Mouse (Mus musculus) B cell, adult 2 months (primary cell): ENCODE results near the gene Sstr4.

ENCODE experiments used
- DNase-seq, 2 experiments: peaks; one replicate each; pipeline ENCODE4 v3.0.0; 2022

Gene Sstr4

DNA sequence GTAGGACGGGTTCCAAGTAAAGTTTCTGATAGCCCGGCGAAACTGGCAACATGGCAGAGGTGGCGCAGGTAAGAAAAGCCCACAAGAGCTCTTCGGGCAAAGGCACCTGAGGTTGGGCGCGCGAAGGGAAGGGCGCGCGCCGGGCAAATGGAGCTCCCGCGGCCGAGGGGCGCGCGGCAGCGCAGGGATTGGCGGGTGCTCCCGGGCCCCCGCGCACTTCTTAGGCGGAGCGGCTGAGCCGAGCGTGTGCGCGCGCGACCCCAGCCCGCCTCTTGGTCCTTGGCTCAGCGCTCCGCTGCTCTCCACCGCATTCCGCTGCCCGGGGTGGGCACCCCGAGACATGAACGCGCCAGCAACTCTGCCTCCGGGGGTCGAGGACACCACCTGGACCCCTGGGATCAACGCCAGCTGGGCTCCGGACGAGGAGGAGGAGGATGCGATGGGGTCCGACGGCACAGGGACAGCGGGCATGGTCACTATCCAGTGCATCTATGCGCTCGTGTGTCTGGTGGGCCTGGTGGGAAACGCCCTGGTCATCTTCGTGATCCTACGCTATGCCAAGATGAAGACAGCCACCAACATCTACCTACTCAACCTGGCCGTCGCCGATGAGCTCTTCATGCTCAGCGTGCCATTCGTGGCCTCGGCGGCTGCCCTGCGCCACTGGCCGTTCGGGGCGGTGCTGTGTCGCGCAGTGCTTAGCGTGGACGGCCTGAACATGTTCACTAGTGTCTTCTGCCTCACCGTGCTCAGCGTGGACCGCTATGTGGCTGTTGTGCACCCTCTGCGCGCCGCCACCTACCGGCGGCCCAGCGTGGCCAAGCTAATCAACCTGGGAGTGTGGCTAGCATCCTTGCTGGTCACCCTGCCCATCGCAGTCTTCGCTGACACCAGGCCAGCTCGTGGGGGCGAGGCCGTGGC, at the start of gene Sstr4:
TSS of gene Sstr4 (plus strand) at position 214 of the 921 bp plus-strand sequence.
- DNase-seq: peak; percentile 61 to 65

DNA sequence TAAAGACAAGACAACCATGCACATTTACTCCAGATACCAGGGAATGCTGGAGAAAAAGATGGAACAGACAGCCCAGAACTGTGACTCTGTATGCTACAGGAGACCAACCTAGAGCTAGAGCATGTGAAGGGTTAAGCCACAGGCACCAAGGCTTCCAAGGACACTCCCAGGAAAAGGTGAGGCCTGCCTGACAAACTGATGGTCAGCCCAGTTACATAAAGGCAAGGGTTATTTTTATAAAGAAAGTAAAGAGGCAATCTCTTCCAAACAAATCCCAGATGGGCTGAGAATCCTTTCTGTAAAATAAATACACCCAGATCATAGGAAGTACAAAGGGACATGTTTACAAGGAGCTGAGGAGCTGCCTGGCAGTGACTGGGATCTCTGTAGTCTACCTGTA, 49.8 kb upstream of the Sstr4 start:
- DNase-seq: no peak

DNA sequence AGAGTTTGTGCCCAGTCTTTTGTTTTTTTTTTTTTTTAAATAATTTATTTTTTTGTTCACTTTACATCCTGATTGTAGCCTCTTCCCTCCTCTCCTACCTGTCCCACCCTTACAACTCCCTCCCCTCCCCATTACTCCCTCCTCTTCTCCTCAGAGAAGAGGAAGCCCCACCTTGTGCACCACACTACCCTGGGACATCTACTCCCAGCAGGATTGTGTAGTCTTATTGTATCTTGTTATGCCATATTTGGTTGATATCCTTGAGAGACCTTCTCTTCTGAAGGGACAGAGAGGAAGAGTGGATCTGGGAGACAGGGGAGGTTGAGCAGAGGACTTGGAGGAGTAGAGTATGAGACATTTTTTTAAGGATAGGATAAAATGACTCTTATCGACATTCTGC, 48.2 kb upstream of the Sstr4 start:
- DNase-seq: no peak

DNA sequence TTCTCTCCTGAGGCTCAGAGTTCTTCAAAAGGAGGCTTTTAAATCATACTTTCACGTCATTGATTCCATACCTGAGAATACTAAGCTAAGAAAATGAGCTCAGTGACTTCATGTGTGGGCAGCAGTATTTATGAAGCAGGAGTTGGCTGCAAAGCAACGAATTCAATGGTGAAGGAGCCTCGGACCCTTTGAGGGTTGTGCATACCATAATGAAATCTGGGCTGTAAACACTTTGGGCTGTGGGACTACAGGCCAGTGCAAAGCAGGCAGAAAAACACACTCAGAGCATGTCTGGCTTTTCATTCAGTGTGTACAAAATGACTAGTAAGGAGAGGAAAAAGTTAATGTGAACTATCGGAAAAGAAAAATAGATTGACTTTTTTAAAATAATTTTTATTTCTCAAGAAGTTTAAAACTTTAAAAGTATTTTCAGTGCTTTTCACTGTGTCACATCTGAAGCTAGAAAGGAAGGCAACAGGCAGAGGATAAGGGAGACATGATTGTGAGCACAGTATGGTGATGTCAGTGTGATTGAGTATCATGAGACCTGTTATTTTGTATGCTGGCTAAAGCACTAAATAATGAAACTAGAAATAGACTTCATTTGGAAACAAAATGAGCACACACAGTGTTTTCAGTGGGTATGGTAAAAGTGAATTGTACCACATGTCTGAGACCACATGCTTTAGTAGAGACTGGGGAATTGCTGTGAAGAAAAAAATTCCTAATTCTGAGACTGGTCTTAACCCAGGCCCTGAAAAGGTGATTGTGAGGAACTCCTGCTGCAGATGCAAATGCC, 45.4 kb upstream of the Sstr4 start:
- no peak for DNase-seq

DNA sequence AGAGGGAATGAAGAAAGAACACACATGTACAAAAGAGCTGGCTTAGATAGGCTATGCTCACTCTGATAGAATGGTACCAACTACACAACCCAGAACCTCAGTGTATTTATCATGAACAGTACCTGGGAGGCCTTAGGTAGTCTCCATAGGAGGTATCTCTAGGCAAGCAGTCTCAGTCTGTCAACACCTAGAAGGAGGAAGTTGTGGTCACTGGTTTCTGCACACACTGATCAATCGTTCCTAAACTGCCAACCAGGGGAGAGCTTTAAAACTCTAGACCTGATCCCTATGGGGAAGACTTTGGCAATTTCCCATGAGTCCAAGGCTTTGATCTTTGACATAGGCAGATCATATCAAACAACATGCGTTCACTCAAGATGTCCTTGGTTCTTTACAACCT, 44.7 kb upstream of the Sstr4 start:
- DNase-seq: no peak

DNA sequence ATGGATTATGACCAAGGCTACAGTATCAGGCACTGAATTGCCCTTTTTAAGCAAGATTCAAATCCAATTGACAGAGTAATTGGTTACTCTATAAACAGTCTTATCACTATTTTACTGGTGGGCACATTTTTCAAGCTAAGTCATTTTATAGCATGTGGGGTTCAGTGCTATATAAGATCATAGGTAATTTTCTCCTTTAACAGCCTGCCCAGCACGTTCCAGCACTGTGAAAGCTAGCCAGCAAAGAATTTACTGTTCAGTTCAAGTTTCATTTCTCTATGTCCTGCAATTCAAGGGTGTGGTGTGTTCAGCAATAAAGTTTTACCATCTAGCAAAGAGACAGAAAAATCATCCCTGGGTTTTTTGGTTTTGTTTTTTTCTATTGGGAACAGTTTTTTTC, 42.5 kb upstream of the Sstr4 start:
- no peak for DNase-seq

DNA sequence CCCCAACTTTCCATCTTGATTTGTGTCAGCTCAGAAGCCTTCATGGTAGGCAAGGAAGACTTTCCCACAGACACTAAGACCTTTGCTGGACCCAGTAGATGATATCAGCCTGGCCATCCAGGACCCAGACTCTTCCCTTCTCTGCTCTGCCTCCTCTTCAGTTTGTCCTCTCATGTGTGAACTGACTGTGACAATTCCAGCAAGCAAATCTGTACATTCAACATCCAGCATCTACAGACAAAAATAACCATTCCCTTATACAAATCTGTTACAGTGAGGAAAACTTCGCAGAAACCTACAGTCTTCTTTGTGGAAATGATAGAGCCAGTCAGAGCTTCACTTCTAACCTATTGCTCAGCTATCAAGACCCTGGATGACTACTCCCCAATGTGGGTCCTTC, 38.0 kb upstream of the Sstr4 start:
- no peak for DNase-seq

DNA sequence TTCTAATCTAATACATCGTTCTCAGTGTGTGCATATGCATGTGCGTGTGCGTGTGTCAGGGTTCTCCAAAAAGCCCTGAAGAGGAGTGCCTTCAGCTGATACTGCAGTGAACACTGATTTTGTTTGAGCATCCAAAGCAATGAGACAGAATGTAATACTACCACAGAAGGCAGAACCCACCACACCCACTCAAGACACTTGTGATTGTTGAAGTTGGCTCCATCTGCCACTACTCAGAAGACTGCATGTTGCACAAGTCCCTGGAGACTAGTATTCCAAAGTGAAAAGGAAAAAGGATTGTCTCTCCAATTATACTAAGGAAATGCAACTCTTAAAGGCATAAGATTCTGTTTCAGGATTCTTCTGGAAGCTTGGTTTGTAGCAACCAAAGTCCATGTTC, 30.6 kb upstream of the Sstr4 start:
- DNase-seq: no peak

DNA sequence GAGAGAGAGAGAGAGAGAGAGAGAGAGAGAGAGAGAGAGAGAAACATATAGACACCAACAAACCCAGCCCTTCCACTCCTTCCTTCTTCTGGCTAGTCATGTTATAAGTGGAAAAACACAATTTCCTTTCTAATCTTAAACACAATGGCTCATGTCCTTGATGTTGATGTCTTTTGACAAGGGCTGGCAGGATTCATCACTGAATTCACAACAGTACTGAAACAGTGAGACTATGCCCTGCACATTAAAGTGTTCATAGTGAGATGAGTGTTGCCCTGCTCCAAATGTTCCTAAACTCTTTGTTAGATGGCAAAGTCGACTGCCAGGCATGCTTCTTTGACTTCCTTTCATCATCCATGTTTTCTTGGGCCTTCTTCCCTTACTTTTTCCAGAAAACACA, 29.9 kb upstream of the Sstr4 start:
- DNase-seq: no peak

DNA sequence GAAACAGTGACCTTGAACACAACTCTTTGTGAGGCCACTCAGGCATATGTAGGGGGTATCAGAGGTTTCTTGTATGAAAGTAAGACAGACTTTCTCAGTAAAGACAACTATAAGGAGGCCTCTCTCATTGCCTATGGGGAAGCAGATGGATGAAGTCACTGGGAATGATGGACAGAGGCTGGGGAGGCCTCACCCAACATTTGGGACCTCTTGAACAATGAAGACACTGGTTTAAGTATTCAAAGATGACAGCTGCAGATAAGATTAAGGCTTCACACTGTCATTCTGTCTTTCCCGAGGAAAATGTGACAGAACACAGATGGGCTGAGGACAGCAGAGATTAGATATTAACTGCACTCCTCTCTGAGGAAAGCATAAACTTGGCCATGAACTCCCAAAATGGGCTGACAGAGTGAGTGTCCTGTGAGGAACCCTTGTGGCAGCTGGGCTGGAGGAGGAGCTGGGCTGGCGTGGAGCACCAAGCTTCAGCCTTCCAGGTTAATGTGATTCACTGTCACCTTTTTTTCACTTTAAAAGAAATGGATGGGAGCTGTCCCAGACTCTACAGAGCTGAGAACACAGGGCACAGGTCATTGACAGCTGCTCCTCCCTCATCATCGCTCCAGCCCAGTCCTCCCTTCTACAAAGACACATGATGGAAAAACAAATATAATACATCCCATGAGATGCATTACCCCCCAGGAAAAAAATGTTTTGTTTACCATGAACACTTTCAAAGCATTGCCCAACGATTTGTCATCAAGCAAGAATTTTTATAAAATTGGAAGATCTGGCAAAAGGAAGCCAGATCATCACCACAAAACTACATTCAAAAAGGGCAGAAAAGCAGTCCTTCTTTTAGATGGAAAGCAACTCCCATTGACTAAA, 23.2 kb upstream of the Sstr4 start:
- DNase-seq: no peak

DNA sequence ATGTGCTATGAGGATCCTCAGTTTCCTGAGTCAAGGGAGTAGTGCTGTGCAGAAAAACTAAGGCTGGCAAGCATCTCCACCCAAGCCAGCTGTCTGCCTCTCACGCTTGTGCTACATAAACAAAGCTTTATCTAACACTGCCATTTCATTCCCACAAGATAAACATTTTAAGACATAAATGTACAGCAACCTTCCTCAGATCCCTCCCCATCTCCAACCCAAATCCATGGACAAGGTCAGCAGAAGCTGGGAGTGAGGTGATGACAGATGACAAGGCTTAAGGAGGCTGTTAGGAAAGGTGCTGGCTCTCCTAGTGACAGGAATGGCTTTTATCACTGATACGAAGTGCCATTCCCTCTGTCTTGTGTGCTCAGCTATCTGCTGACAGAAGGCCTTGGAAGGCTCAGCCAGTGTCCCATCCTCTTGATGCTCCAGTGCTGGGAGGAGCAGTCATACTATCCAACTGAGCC, 21.5 kb upstream of the Sstr4 start:
- DNase-seq: no peak

DNA sequence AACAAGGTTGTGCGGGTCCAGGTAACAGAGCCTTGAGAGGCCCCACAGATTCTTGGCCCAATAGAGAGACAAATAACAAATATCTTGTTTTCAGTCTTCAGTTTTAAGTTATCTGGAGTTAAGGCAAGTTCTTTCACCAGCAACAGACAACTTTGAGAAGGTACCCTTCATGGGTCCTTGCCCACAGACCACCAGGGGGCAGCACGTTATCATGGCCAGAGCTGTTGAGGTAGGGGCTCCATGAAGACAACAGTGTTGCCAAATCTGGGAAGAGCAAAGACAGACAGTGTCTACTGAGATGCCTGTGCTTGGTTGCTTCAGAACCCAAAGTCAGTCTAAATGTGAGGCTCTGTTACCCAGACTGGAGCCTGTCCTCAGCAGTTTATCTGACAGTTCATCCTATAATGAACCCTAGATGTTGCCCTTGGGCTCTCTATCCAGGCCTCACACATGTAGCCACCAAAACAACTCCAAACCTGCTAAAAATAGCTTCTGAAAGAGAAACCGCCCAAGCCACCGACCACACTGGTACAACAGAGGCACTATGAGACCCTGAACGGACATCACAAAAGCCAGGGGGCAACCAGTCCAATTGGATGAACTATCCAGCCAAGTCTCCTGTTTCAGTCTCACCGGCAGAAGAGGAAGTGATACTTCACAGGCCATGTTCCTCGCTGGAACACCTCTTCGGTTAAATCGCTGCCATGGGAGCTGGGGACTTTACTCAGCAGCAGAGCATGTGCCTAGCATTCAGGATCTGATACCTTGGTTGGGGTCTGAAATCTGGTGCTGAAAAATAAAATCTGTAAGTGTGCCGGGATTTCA, 19.6 kb upstream of the Sstr4 start:
- peak; percentile 83 to 84 for DNase-seq

DNA sequence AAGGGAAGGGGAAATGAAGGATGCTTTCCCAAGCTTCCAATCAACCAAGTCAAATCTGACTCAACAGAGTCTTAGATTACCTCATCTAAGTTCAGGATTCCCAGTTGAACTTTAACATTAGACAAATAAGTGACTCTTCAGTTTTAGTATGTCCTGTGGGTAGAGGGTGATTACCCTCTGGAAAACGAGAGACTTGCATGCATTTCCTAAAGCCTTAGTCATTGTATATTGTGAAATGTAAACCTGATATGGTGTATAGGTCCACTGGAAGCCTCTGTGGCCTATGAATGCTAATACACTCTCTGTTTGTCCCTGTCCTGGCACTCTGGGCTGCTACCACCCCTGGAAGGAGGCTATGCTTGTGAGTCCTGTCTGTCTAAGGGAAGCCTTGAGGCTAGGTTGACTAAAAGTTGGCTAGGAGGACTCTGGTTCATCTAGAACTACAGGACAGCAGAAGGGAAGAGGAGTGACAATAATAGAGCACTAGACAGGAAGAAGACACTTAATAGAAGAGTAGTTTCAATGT, 16.3 kb upstream of the Sstr4 start:
- no peak for DNase-seq

DNA sequence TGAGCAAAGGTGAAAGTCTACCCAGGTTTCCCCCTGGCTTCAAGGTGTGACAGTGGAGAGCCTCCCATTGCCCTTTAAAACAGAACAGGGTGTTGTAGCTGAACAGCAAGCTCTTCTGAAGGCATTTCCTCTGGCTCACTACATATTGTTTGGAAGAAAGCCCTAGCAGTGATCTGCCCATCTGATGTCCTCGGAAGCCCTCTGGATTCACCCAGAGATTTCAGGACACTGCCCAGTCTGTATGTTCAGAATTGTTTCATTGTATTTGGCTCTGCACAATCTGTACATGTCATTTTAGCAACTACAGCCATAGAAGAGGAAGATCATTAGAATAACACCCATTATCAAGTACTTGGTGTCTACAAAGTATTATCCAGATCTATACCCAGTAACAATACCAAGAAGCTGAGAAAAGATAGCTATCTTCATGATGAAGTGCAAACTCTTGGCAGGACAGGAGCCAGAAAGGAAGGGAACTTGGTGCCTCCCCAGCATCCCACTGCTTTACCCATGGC, 15.2 kb upstream of the Sstr4 start:
- no peak for DNase-seq

DNA sequence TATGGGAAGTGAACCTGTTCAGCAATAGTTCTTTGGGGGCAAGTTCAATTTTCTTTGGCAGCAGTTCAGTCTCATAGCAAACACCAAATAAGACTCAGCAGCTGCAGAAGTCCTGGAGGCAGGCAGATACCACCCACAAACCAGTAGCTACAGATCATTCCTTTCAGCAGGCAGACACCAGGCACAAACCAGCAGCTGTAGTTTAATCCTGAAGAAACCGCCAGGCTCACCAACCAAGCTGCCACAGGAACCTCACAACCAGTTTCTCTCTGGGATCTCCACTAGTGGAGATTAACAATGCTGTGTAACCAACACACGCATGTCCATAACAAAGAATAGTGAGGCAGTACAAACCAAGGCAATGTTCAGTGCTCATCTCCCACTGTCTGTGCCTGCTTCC, 14.1 kb upstream of the Sstr4 start:
- DNase-seq: no peak

DNA sequence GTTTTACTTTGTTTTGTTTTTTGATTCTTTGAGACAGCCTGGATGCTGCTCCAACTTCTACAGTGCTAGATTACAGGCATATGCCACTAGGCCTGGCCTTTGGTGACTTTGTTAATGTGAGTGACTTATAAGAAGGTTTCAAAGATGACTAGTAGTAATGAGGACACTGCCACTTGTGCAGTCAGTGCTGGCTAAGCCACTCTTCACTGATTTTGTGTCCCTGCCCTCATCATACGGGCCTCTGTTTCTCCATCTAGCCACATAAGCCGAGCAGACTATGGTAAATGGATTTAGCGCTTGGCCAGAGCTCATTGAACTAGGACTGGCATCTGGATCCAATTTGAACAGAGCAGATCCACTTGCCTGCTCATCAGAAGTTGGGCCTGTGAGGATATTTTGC, 8.7 kb upstream of the Sstr4 start:
- no peak for DNase-seq

DNA sequence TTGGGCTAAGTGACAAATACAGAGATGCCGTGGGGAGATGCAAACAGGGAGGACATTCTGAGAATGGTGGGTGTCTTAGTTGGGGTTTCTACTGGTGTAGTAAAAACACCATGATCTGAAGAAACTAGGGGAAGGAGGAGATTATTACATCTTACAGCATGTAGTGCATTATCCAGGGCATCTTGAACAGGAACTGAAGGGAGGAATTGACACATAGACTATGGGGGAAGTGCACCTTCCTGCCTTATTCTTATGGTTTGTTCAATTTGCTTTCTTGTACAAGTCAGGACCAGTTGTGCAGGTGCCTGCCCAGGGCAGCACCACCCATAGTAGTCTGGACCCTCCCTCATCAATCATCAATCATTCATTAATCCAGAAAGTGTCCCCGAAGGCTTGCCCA, 8.2 kb upstream of the Sstr4 start:
- no peak for DNase-seq

DNA sequence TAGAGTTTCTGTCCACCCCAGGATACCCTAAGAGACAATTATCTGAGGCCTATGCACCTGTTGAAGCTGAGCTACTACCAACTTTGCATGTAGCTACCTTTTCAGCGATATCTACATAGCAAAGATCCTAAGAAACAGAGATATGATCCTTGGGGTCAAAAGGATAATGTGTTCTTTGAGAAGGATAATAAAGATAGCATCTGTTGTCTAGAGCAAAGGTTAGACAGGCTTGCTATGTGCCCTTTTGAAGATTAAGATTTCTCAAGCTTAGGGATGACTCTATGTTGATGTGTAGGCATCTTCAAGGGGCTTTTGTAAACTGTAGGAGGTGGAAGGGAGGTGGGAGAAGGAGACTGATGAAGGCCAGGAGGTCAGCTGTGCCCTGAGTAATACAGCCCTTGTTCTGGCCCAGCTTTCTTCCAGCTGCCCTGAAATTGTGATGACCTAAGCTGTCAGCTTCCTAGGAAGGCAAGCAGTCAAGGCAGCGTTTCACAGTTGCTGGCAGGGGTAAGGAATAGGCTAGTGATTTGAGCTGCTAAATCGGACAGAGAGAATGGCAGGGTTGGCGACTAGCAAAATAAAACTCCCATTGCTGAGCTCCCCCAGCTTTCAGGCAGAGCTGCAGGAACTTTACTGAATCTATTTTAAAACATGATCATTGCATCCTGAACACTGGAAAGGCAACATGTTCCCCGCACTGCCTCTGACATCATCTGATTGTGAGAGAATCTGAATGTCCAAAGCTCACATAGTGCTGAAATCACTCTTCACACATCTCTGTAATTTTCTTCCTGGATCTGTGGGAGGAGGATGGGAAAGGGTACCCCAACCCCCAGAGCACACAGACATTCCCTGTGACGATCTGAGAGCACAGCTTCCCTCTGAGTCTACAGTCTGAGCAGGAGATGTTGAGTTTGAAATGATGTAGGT, 7.2 kb upstream of the Sstr4 start:
- DNase-seq: no peak

DNA sequence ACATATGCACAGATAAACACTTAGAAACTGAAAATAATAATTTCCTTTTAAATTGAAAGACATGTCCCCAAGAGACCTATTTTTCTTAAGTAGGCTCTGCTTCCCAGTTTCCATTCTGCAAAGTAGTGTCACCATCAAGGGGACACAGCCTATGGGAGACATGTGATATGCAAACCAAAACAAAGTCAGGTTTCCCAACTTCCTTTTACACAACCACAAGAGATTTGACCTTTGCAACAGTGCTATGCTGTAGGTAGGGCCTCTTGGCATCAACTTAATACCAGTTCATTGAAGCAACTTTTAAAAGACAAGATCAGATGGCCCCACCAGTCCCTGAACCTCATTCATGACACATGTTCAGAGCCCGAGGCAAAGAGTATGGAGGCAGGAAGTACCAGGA, 2.0 kb upstream of the Sstr4 start:
- DNase-seq: no peak

DNA sequence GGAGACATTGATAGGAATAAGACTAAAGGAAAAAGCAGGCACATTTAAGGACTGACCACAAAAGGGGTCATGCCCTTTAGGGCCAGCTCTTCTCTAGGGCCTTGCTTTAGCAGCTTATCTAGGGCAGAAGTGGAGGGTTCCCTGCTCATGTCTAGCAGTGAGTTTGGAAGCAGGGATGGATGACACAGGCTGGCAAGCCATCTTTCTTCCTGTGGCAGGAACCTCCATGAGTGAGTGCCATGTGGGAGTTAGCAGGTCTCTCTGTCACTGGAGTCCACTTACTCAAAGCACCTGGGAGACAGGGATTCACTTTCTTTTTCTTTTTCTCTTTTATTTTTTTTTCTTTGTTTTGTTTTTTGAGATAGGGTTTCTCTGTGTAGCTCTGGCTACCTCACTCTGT, 1.3 kb upstream of the Sstr4 start:
- DNase-seq: no peak
